ENCODE assay signal across 12 mouse cellular contexts in genomic region chr10:80496421-80496820, GRCm38 (mm10). TPM values are rescaled to one million over a fixed set of nuclear protein-coding genes. Genes with fewer than 3 reads are reported as not detected.
DNase-seq lines count a peak whose midpoint lies in the region; ATAC-seq and TF ChIP-seq lines count a peak whose summit lies in the region.
"Had no signal": no experiment of that assay in that cellular context is flagged by ENCODE, and none has a peak within 500 bp of the region (broad histone marks: within the 10 kb centered on the region; RNA-seq: fewer than 3 reads in every experiment).

No protein-coding gene starts in this region.

- peak overlapping the region; percentile 85; the same call in 1 of the 2 replicates for H3K4me2 ChIP-seq in heart, embryonic 15.5 days
- H3K4me2 ChIP-seq in hindbrain, embryonic 13.5 days, result peak overlapping the region; percentile 65
- H3K4me2 ChIP-seq in liver, postnatal 0 days (ENCODE audit: low read depth, low read length), result 0 out of 2 replicates have a peak overlapping the region, but pooled peaks have one; percentile 15
- peak overlapping the region; percentile 87; the same call in 1 of the 2 replicates for H3K4me2 ChIP-seq in stomach, embryonic 14.5 days (replicated peaks; ENCODE audit: low read depth, low read length)

- DNase-seq in heart, postnatal 14 days, result no peak
- no peak for DNase-seq in liver, postnatal 0 days
- no peak for DNase-seq in embryo, embryonic 10.5 days (ENCODE audit: low spot score)
- no peak for DNase-seq in Muller cell, postnatal 12 days (ENCODE audit: inconsistent ontology term)
- DNase-seq in gastrocnemius, adult 18-20 months (ENCODE audit: low spot score), result no peak

- peaks cover 99% of the 10 kb centered on the region for H3K27me3 ChIP-seq in heart, embryonic 15.5 days
- H3K27me3 ChIP-seq in hindbrain, embryonic 13.5 days, result peaks cover 98% of the 10 kb centered on the region
- H3K27me3 ChIP-seq in liver, postnatal 0 days (ENCODE audit: insufficient read depth, low read length), result peaks cover 97% of the 10 kb centered on the region
- peaks cover 86% of the 10 kb centered on the region for H3K27me3 ChIP-seq in stomach, embryonic 14.5 days (ENCODE audit: control insufficient read depth, insufficient read depth, low read length)

- H3K9ac ChIP-seq in heart, embryonic 15.5 days, result no peak overlapping the region
- peak overlapping the region; percentile 68; the same call in 1 of the 2 replicates for H3K9ac ChIP-seq in hindbrain, embryonic 13.5 days
- H3K9ac ChIP-seq in liver, postnatal 0 days (replicated peaks), result no peak overlapping the region
- no peak overlapping the region for H3K9ac ChIP-seq in stomach, embryonic 14.5 days (replicated peaks; ENCODE audit: low read depth, low read length)

- TF ChIP-seq EP300 in liver, postnatal 0 days (IDR thresholded peaks at IDR 0.05; ENCODE audit: low read depth), result no peak

- H3K4me3 ChIP-seq in heart, embryonic 15.5 days, result peak overlapping the region; percentile 44
- peak overlapping the region; percentile 43 for H3K4me3 ChIP-seq in hindbrain, embryonic 13.5 days
- H3K4me3 ChIP-seq in liver, postnatal 0 days (ENCODE audit: low read depth, low read length), result no peak overlapping the region
- H3K4me3 ChIP-seq in stomach, embryonic 14.5 days (ENCODE audit: low read depth, low read length), result peak overlapping the region; percentile 40; the same call in 1 of the 2 replicates

- peaks cover 30% of the 10 kb centered on the region for H3K4me1 ChIP-seq in heart, embryonic 15.5 days (replicated peaks)
- H3K4me1 ChIP-seq in hindbrain, embryonic 13.5 days (replicated peaks), result peaks cover 33% of the 10 kb centered on the region
- H3K4me1 ChIP-seq in liver, postnatal 0 days (ENCODE audit: insufficient read depth), result peaks cover 10% of the 10 kb centered on the region
- H3K4me1 ChIP-seq in stomach, embryonic 14.5 days (ENCODE audit: control insufficient read depth, insufficient read depth, low read length), result 0 out of 2 replicates have a peak, but pooled peaks cover 3% of the 10 kb centered on the region

- WGBS in heart, embryonic 15.5 days, result under 1% methylated on average over 20 of the region's 20 CpGs
- 2% methylated on average over 20 of the region's 20 CpGs for WGBS in hindbrain, embryonic 13.5 days
- WGBS in liver, postnatal 0 days (ENCODE audit: insufficient replicate concordance), result 2% methylated on average over 19 of the region's 20 CpGs
- WGBS in stomach, embryonic 14.5 days, result under 1% methylated on average over 20 of the region's 20 CpGs

- no peak for ATAC-seq in heart, embryonic 15.5 days (replicated peaks; ENCODE audit: insufficient number of reproducible peaks, insufficient read depth, low FRiP score, low read depth)
- ATAC-seq in hindbrain, embryonic 13.5 days (ENCODE audit: low FRiP score), result no peak
- no peak for ATAC-seq in liver, postnatal 0 days
- ATAC-seq in stomach, embryonic 14.5 days (ENCODE audit: insufficient number of reproducible peaks, insufficient read depth, low FRiP score, low read depth), result no peak
- ATAC-seq: CD4-positive, CD25-positive, alpha-beta regulatory T cell, adult 4 months; inflammation-experienced regulatory T-cells, adult 6 months had no signal

- H3K36me3 ChIP-seq in heart, embryonic 15.5 days, result no peaks in the 10 kb centered on the region
- no peaks in the 10 kb centered on the region for H3K36me3 ChIP-seq in hindbrain, embryonic 13.5 days
- H3K36me3 ChIP-seq in liver, postnatal 0 days (replicated peaks; ENCODE audit: insufficient read depth, low read length), result no peaks in the 10 kb centered on the region
- H3K36me3 ChIP-seq in stomach, embryonic 14.5 days (ENCODE audit: control insufficient read depth, insufficient read depth, low read length), result no peaks in the 10 kb centered on the region

- intact Hi-C loops in heart, postnatal 14 days (cut with DNase I), result no loop called here

- TF ChIP-seq CTCF in liver, postnatal 0 days (IDR thresholded peaks at IDR 0.05; ENCODE audit: low read depth), result no peak

- no peaks in the 10 kb centered on the region for H3K9me3 ChIP-seq in heart, embryonic 15.5 days (replicated peaks)
- H3K9me3 ChIP-seq in hindbrain, embryonic 13.5 days, result no peaks in the 10 kb centered on the region
- no peaks in the 10 kb centered on the region for H3K9me3 ChIP-seq in liver, postnatal 0 days (ENCODE audit: low read length)
- H3K9me3 ChIP-seq in stomach, embryonic 14.5 days (ENCODE audit: control insufficient read depth, low read depth, low read length), result no peaks in the 10 kb centered on the region

- H3K27ac ChIP-seq in heart, embryonic 15.5 days, result no peak overlapping the region
- peak overlapping the region; percentile 74 for H3K27ac ChIP-seq in hindbrain, embryonic 13.5 days
- no peak overlapping the region for H3K27ac ChIP-seq in liver, postnatal 0 days (ENCODE audit: low read depth)
- H3K27ac ChIP-seq in stomach, embryonic 14.5 days (ENCODE audit: low read length), result no peak overlapping the region

RNA-seq across cellular contexts. Expression of gene Onecut3, which starts 1.8 kb away (rescaled TPM):
- not detected in 2 replicates for polyA plus RNA-seq in heart, embryonic 15.5 days (2015; fragmentation: Nextera tagmentation; extraction: Ambion mirVana)
- total RNA-seq in heart, postnatal 14 days (2021), result not detected
- polyA plus RNA-seq in hindbrain, embryonic 13.5 days (2015; fragmentation: Nextera tagmentation; extraction: Ambion mirVana), result 2.1 and 2.5 TPM in 2 replicates
- not detected in 2 replicates for polyA plus RNA-seq in liver, postnatal 0 days (2015; fragmentation: Nextera tagmentation; extraction: Ambion mirVana)
- 0.25 and 0.53 TPM in 2 replicates for polyA plus RNA-seq in stomach, embryonic 14.5 days (2014; fragmentation: Nextera tagmentation; extraction: Ambion mirVana)
- total RNA-seq in gastrocnemius, adult 18-20 months (2021), result not detected
- total RNA-seq: layer of hippocampus, postnatal 14 days had no signal
- polyA plus RNA-seq: CD4-positive, CD25-positive, alpha-beta regulatory T cell, adult 4 months; inflammation-experienced regulatory T-cells, adult 6 months; lung, embryonic 16.5 days had no signal

RNA-seq across cellular contexts. Expression of gene Atp8b3, which starts 42.5 kb away (rescaled TPM):
- 0.05 and 0.06 TPM in 2 replicates for polyA plus RNA-seq in heart, embryonic 15.5 days (2015; fragmentation: Nextera tagmentation; extraction: Ambion mirVana)
- total RNA-seq in heart, postnatal 14 days (2021), result not detected
- 1.2 and 1.3 TPM in 2 replicates for polyA plus RNA-seq in hindbrain, embryonic 13.5 days (2015; fragmentation: Nextera tagmentation; extraction: Ambion mirVana)
- not detected in 2 replicates for polyA plus RNA-seq in liver, postnatal 0 days (2015; fragmentation: Nextera tagmentation; extraction: Ambion mirVana)
- 0.11 and 0.25 TPM in 2 replicates for polyA plus RNA-seq in stomach, embryonic 14.5 days (2014; fragmentation: Nextera tagmentation; extraction: Ambion mirVana)
- total RNA-seq in gastrocnemius, adult 18-20 months (2021), result not detected
- polyA plus RNA-seq: CD4-positive, CD25-positive, alpha-beta regulatory T cell, adult 4 months; inflammation-experienced regulatory T-cells, adult 6 months had no signal

Comparison
In these comparisons a context has a peak if more than half of its experiments do, and no peak if none do; other contexts are left out.
1. H3K4me2 ChIP-seq: peak in every context shown above with its lines; median percentile 87 in stomach, embryonic 14.5 days; 85 in heart, embryonic 15.5 days; 65 in hindbrain, embryonic 13.5 days; 15 in liver, postnatal 0 days.